Mouse (Mus musculus) lung, embryonic 14.5 days (tissue): ENCODE data around the gene Erbb4. TPM values are rescaled to one million over a fixed set of nuclear protein-coding genes. Genes with fewer than 3 reads are reported as not detected.

Experiments
- ATAC-seq: fragments of 200-750 bp; cut with Nextera tagmentation; 2 replicates; pipeline ENCODE4 v1.8.0; 2017; ENCODE audit warnings: mild to moderate bottlenecking, moderate TSS enrichment, moderate library complexity; ENCODE audit not compliant: insufficient read depth
- DNase-seq: peaks from one replicate; pipeline ENCODE4 v3.0.0-alpha.2; 2015
- H3K27ac ChIP-seq: fragments of 300-500 bp; sonication (generic); 2 replicates; pipeline ENCODE4 v1.5.1; 2014; ENCODE audit warnings: low read depth, mild to moderate bottlenecking, moderate library complexity
- H3K27me3 ChIP-seq: fragments of 300-500 bp; sonication (generic); 2 replicates; pipeline ENCODE4 v1.6.1; 2014; ENCODE audit warnings: low read length, control low read depth; ENCODE audit not compliant: insufficient read depth
- H3K36me3 ChIP-seq: fragments of 300-500 bp; sonication (generic); 2 replicates; pipeline ENCODE4 v1.6.1; 2014; ENCODE audit warnings: control low read depth; ENCODE audit not compliant: insufficient read depth
- H3K4me1 ChIP-seq: fragments of 300-500 bp; sonication (generic); 2 replicates; pipeline ENCODE4 v1.6.1; 2014; ENCODE audit warnings: antibody characterized with exemption, control low read depth; ENCODE audit not compliant: insufficient read depth
- H3K4me2 ChIP-seq: fragments of 300-500 bp; sonication (generic); 2 replicates; pipeline ENCODE4 v1.6.1; 2014; ENCODE audit warnings: mild to moderate bottlenecking
- H3K4me3 ChIP-seq: fragments of 300-500 bp; sonication (generic); 2 replicates; pipeline ENCODE4 v1.5.1; 2014; ENCODE audit warnings: low read depth, low read length
- H3K9ac ChIP-seq: fragments of 300-500 bp; sonication (generic); 2 replicates; pipeline ENCODE4 v1.6.1; 2014
- H3K9me3 ChIP-seq: fragments of 300-500 bp; sonication (generic); 2 replicates; pipeline ENCODE4 v1.6.1; 2016; ENCODE audit warnings: low read depth, low read length, control low read depth
- CTCF ChIP-seq: IDR thresholded peaks from 2 replicates; pipeline ENCODE4 v1.5.1; 2016; ENCODE audit warnings: antibody characterized with exemption, low read depth
- WGBS: fragments of 180-500 bp; shearing (Covaris S2); extraction: QIAGEN DNeasy Blood & Tissue Kit; methylation state at CpG from one replicate; pipeline ENCODE4 v1.1.7; 2014; 5-methylcytosine and 5-hydroxymethylcytosine counted together
- polyA plus RNA-seq: library from polyadenylated mRNA; unstranded; fragments of >200 nt; fragmentation: Nextera tagmentation; extraction: Ambion mirVana; gene quantifications from 2 replicates; pipeline ENCODE4 v1.2.1, GENCODE M21; 2014

The Erbb4 gene
- polyA plus RNA-seq, 1 experiment from 2014 or later = 1.6 TPM

DNA sequence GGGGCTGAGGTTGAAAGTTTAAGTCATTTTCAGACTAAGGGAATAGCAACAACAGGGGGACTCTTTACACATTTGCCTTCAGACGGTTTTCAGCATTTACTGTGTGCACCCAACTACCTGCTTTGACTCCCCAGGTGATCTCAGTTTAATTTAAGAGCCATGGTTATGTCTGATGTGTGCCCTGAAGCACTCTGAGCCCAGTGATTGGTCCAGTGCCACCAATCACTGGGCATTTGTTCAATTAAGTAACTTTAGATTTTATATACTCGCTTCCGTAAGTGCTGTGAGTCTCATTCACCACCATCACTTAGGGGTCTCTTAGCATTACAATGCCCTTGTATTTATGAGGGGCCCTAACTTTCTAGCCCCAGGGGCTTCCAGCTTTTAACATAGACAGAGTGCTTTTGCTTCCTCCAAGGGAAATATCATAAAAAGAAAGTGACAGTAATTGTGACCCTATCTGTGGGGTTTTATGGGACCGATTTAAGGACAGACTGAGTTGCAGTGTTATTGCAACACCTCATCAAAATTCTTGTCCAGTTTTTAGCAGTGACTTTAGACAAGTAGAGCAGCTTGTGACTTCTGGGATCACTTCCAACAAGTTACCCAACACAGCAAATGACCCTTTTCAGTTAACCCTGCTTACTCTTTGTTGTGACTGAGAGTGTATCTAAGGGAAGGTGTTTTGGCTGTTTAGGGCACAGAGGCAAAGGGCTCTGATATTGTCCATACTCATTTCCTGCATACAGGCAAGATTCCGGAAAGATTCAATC is 134.3 kb downstream of the Erbb4 start:
- peak; percentile 83 for DNase-seq
- H3K4me1 ChIP-seq = peaks cover 5% of the 10 kb centered on the region; the same call in 1 of the 2 replicates
- H3K27me3 ChIP-seq = no peaks in the 10 kb centered on the region
- H3K9me3 ChIP-seq = no peaks in the 10 kb centered on the region
- peak; percentile 92 for ATAC-seq
- H3K36me3 ChIP-seq = no peaks in the 10 kb centered on the region
- H3K27ac ChIP-seq = no peak overlapping the region; the same call in 1 of the 2 replicates
- WGBS = 52% methylated on average over 5 of the region's 5 CpGs
- H3K9ac ChIP-seq = no peak overlapping the region
- no peak for TF ChIP-seq CTCF
- no peak overlapping the region; the same call in 1 of the 2 replicates for H3K4me2 ChIP-seq
- H3K4me3 ChIP-seq = no peak overlapping the region

- Histone ChIP-seq H3K36me3 (no peaks in the 10 kb centered on the region), H3K27ac (no peak overlapping the region), H3K27me3 (no peaks in the 10 kb centered on the region), H3K4me2 (no peak overlapping the region), H3K4me1 (no peaks in the 10 kb centered on the region), H3K9me3 (no peaks in the 10 kb centered on the region), H3K4me3 (no peak overlapping the region), H3K9ac (no peak overlapping the region)
- no peak for TF ChIP-seq CTCF
- ATAC-seq = no peak
- no peak for DNase-seq
Observed at GRCm38 (mm10) chr1:68964127-68964526, 143.7 kb downstream of the Erbb4 start.

DNA sequence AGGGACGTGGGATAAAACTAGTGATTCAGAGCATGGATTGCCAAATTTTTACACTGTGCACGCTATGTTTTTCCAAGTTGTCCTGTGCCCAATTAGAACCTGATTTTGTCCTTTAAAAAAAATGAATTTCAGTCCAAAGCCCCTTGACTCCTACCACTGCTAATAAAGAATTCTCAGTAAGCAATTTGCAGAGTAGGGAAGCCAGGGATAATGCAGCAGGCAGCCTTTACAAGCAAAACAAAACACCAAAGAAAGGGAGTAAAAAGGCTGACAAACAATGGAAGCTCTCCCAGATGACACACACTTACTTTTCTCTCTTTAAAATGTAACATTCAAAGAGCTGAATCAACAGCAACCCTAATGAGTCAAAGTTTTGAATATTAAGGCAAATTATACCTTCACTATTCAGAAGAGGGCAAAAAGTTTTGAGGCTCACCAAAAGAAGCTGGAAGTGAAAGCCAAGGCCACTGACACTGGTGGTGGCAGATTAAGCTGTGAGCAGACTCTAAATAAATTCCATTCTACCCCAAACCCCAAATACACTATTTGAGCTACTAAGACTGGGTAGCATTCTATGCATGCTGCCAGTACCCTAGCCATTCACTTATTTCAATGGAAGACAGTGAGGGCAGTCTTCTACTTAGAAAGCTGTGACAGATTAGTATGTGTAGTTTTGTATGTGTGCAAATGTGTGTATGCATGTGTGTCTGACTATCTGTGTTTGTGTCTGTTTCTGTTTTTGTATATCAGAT is 146.3 kb downstream of the Erbb4 start:
- Histone ChIP-seq H3K9ac (no peak overlapping the region), H3K4me2 (no peak overlapping the region), H3K27ac (no peak overlapping the region), H3K4me3 (no peak overlapping the region), H3K4me1 (no peaks in the 10 kb centered on the region), H3K9me3 (no peaks in the 10 kb centered on the region), H3K36me3 (no peaks in the 10 kb centered on the region), H3K27me3 (no peaks in the 10 kb centered on the region)
- WGBS = 72% methylated on average over 2 of the region's 2 CpGs
- ATAC-seq = no peak
- no peak for TF ChIP-seq CTCF
- no peak for DNase-seq

DNA sequence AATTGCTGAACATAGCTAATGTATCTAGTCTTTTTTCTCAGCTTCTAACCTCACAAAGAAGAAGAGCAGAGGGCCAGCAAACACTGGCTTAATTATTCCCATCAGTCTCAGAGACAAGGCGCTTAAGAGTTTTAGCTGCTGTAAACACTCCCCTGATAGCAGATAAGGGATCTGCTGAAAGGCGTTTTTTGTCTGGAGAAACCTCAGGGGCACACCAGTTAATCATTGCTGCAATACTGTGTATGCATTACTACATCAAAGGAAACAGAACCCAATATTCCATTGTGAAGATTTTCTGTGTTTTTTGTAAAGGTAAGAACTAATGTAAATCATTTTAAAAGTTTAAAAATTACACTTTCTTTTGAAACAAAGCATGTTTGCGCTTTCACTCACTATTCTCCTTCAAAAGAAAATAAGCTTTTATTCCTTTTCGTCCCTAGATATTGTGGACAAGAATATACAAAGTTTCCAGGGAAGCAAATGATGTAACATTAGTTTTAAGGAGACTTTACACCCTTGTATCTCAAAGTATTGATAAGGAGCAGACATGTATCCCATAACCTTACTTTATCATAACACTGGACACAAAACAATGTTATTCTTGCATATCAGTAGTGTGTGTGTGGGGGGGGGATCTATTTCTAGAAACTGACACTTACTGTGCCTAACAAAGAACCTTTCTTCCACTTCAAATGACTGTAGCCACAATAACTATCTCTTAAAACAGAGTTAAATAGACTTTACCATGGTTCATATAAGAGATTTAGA is 150.9 kb downstream of the Erbb4 start:
- DNase-seq = peak; percentile 19
- no peaks in the 10 kb centered on the region for H3K9me3 ChIP-seq

GRCm38 (mm10) chr1:68955482-68955881 is 152.4 kb downstream of the Erbb4 start:
- TF ChIP-seq CTCF = no peak
- Histone ChIP-seq H3K4me3 (no peak overlapping the region), H3K27me3 (no peaks in the 10 kb centered on the region), H3K9ac (no peak overlapping the region), H3K9me3 (no peaks in the 10 kb centered on the region), H3K27ac (no peak overlapping the region), H3K4me2 (no peak overlapping the region), H3K36me3 (no peaks in the 10 kb centered on the region), H3K4me1 (no peaks in the 10 kb centered on the region)
- ATAC-seq (no peak), DNase-seq (no peak)
- WGBS = 53% methylated on average over 2 of the region's 2 CpGs

More for the DNA sequence above, 150.9 kb downstream of the Erbb4 start:
- no peak overlapping the region; the same call in 1 of the 2 replicates for H3K27ac ChIP-seq
- no peaks in the 10 kb centered on the region for H3K4me1 ChIP-seq
- no peaks in the 10 kb centered on the region for H3K27me3 ChIP-seq
- H3K9ac ChIP-seq = no peak overlapping the region
- H3K4me3 ChIP-seq = no peak overlapping the region
- no peak for ATAC-seq
- H3K4me2 ChIP-seq = no peak overlapping the region
- WGBS = 20% methylated on average over 4 of the region's 4 CpGs
- TF ChIP-seq CTCF = no peak
- no peaks in the 10 kb centered on the region for H3K36me3 ChIP-seq

DNA sequence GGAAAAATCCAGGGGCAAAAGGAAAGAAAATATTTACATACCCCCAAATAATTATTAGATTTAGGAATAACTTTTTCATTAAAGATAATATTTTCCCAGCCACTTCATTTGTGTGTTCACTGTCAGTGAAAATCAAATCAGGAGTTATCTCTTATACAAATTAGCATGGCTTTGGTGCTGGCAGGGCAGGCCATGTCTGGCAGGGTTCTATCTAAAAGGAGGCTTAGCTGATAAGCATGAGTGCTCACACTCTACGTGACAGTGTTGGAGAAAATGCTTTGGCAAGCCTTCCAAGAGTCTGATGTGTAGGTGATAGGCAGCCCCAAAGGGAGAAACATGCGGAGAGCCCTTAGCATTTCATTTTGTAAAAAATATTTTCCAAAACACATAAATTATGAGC is 164.7 kb downstream of the Erbb4 start:
- Histone ChIP-seq H3K4me3 (no peak overlapping the region), H3K27me3 (no peaks in the 10 kb centered on the region), H3K9ac (no peak overlapping the region), H3K27ac (no peak overlapping the region), H3K9me3 (no peaks in the 10 kb centered on the region), H3K4me2 (no peak overlapping the region), H3K36me3 (no peaks in the 10 kb centered on the region), H3K4me1 (0 out of 2 replicates have a peak, but pooled peaks cover 2% of the 10 kb centered on the region)
- 24% methylated on average over 2 of the region's 2 CpGs for WGBS
- DNase-seq = peak; percentile 69
- TF ChIP-seq CTCF = no peak
- peak; percentile 78; the same call in 1 of the 2 replicates for ATAC-seq

- no peak overlapping the region for H3K4me3 ChIP-seq
- no peak for ATAC-seq
- H3K4me1 ChIP-seq = no peaks in the 10 kb centered on the region
- H3K27me3 ChIP-seq = no peaks in the 10 kb centered on the region
- H3K36me3 ChIP-seq = no peaks in the 10 kb centered on the region
- DNase-seq = no peak
- H3K4me2 ChIP-seq = no peak overlapping the region
- H3K9ac ChIP-seq = no peak overlapping the region
- no peaks in the 10 kb centered on the region for H3K9me3 ChIP-seq
- H3K27ac ChIP-seq = no peak overlapping the region
- no peak for TF ChIP-seq CTCF
Observed at GRCm38 (mm10) chr1:68934804-68935203, 173.1 kb downstream of the Erbb4 start.
